Mouse (Mus musculus) ovary, adult 10 weeks (tissue): Measurements from ENCODE around the gene Phospho1. TPM values are rescaled to one million over a fixed set of nuclear protein-coding genes. Genes with fewer than 3 reads are reported as not detected.

Experiments used
- polyA plus RNA-seq: library from polyadenylated mRNA; stranded (reverse); fragments of 350-450 nt; fragmentation: Illumina TruSeq; extraction: RNeasy Lipid Tissue Mini Kit (QIAGEN cat#74804); gene quantifications from one replicate; pipeline ENCODE4 v1.2.3, GENCODE M21; 2014

Phospho1 gene
- not detected for polyA plus RNA-seq

GRCm38 (mm10) chr11:95824071-95824876, at the start of gene Phospho1:
Gene Phospho1 (plus strand): TSS chr11:95824499.

GRCm38 (mm10) chr11:95837059-95837458, 12.8 kb downstream of the Phospho1 start, which contains the start of gene Gngt2:
Gene Gngt2 (plus strand): TSS chr11:95837216.

GRCm38 (mm10) chr11:95842074-95842681, 17.9 kb downstream of the Phospho1 start, which contains the start of gene Abi3:
Gene Abi3 (minus strand): TSS chr11:95842476.

Other genes starting within 250 kb of the Phospho1 start
- gene Ngfr, start 236.8 kb upstream of the Phospho1 start, polyA plus RNA-seq: 1.1 TPM
- 7.8 TPM for gene Phb, start 157.5 kb upstream of the Phospho1 start, polyA plus RNA-seq
- 39.1 TPM for gene Zfp652, start 111.8 kb upstream of the Phospho1 start, polyA plus RNA-seq
- 0.14 TPM for gene B130006D01Rik, start 100.9 kb upstream of the Phospho1 start, polyA plus RNA-seq
- 2.6 TPM for gene Gngt2, start 12.7 kb downstream of the Phospho1 start, polyA plus RNA-seq
- gene Abi3, start 18.0 kb downstream of the Phospho1 start, polyA plus RNA-seq: not detected
- gene B4galnt2, start 90.4 kb downstream of the Phospho1 start, polyA plus RNA-seq: 0.43 TPM
- not detected for gene Igf2bp1, start 181.4 kb downstream of the Phospho1 start, polyA plus RNA-seq
- gene Gip, start 200.0 kb downstream of the Phospho1 start, polyA plus RNA-seq: not detected
- gene Snf8, start 210.4 kb downstream of the Phospho1 start, polyA plus RNA-seq: 9.0 TPM
- gene Ube2z, start 240.9 kb downstream of the Phospho1 start, polyA plus RNA-seq: 26.7 TPM